Mouse (Mus musculus): ENCODE measurements around the gene Zfp442. TPM values are rescaled to one million over a fixed set of nuclear protein-coding genes. Genes with fewer than 3 reads are reported as not detected.
"Not testable (repeated sequence)": the region's sequence is repeated elsewhere in the genome, so short reads cannot be mapped to it uniquely, and the experiment has no call there.

The Zfp442 gene
- 10 to 100 TPM in 1 of 2 experiments, 1 to 10 TPM in 1; 9.1 to 10.3 TPM for total RNA-seq (2021)

DNA sequence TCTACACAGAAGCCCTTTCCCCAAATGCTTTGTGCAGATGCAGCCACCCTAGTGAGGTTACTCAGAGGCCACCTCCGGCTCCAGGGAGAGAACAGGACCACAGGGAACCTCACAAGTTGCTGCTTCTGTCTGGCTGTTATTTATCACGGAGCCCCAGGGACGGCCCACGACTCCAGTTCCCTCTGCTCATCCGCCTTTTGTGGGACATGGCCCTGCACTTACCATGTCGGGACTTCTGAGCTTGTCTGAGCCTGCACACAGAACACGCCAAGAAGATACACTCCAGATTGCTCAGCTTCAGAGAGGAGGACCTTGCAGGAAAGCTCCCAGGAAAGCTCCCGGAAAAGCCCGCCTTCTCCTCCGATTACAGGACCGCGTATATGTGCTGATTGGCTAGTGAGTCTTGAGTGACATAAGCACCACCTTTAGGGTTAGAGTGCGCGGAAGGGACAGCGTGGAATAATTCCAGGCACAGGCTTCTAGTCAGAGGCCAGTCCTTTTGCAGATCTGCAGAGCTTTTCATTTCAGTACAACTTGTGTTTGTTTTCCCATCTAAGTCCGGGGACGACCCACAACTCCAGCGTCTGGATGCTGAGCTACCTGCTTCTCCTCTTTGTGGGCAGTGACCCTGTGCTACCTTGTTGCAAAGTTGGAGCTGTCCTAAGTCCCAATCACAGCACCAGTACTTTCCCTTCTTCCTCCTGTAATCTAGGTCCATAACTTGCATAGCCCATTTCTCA, at the start of gene Zfp442:
Gene Zfp442, minus strand, starts transcription at position 307 of the 740 bp plus-strand sequence.
- peak; percentile 60 to 65 for DNase-seq

- not testable (repeated sequence) for DNase-seq
Observed at GRCm38 (mm10) chr2:150500124-150500973, 49.1 kb upstream of the Zfp442 start.

GRCm38 (mm10) chr2:150493031-150493430, 41.7 kb upstream of the Zfp442 start:
- no peak for DNase-seq

DNA sequence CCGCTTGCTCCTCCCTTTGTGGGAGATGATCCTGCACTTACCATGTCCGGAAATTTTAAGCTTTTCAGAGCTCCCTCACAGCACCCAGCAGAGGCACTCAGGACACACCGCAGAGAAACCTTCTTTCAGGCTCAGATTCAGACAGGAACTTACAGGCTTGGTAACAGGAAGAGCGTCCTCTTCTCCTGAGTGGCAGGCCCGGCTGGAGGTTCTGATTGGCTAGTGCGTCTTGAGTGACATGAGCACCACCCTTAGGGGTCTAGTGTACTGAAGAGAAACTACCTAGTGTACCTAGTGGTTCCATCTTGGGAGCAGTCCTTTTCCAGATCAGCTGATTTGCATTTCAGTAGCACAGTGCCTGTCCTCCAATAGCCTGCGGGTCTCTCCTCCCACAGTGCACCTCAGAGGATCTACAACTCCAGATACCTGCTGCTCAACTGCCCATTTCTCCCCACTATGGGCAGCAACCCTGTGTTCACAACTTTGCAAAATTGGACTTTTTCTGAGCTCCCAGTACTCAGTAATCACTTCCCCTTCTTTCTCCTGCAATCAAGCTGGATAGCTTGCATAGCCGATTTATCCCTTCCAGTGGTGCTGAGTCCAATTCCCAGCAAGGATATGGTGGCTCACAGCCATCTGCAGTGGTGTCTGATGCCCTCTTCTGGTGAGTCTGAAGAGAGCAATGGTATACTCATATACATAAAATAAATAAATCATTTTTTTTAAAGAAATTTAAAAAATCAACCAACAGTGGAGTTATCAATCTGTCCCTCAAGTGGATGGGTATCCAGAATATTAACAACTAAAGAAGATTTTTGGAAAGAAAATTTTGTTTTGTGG, 33.9 kb upstream of the Zfp442 start, which contains the start of gene Zfp345:
Gene Zfp345, minus strand, starts transcription at position 153 of the 840 bp plus-strand sequence.
- peak in 1 of 2 experiments; percentile 0 for DNase-seq

DNA sequence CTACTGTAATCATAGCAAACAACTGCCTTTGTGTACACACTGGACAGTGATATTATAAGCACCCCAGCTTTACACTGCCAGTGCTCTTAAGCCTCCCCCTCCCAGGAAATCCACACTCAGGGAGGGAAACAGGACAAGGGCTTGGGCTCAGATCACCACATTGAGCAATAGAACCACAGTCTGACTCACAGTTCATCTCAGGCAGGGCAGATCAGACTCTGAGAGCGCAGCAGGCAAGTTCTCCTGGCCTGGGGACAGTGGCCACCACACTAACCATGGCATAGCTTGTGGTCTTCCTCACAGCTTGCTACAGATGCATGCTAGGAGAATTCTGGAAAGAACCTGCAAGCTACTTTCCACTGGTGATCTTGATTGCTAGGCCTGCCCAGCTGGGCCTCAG, 12.2 kb downstream of the Zfp442 start:
- not testable (repeated sequence) for DNase-seq

GRCm38 (mm10) chr2:150412146-150412545, 39.1 kb downstream of the Zfp442 start:
- not testable (repeated sequence) for DNase-seq

GRCm38 (mm10) chr2:150390198-150390597, 61.1 kb downstream of the Zfp442 start:
- no peak for DNase-seq

DNA sequence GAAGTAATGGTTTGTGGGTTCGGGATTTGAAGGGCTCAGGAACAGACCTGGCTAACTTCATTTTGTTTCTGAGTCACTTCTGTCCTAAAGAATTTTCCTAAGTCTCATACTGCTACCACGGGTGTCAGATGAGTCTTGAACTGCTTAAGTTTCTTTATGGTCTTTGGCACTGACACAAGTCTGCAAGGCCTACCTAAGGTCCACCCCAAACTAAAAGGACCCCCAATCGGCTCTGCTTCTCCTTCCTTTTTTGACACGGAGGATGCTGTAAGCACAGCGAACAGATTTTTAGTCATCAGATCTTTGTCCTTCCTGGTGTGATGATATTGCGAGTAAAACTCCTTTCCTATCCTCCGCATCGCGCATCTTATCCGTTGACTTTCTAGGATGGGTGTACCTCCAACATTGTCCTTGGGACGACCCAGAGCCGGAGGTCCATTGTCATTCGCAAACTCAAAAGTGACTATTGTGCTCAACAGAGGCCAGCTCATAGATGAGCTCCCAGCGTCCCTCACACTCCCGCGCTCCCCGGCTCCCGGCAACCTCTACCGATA, 65.7 kb downstream of the Zfp442 start:
- not testable (repeated sequence) for DNase-seq

- no peak for DNase-seq
Observed at GRCm38 (mm10) chr2:150362878-150363229, 88.4 kb downstream of the Zfp442 start.

DNA sequence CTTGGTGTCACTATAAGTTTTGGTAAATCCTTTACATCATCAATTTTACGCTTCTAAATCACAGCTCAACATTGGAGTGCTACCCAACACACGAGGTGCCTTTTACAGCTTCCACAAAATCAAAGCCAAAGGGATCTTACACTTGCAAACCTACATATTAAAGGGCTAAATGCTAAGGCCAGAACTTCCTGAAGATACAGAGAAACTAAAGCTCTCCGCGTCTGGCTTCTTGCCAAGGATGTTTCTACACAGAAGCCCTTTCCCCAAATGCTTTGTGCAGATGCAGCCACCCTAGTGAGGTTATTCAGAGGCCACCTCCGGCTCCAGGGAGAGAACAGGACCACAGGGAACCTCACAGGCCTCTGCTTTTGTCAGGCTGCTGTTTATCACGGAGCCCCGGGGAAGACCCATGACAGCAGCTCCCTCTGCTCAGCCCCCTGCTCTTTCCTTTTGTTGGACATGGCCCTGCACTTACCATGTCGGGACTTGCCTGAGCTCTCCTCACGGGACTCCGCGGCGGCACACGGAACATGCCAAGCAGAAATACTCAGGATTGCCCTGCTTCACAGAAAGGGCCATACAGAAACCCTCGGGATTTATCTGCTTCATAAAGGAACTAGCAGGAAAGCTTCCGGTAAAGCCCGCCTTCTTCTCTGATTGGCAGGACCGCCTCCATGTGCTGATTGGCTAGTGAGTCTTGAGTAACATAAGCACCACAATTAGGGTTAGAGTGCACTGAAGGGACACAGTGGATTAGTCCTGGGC, 89.0 kb downstream of the Zfp442 start, which contains the start of gene 3300002I08Rik:
Gene 3300002I08Rik, minus strand, starts transcription at position 653 of the 765 bp plus-strand sequence.
- peak; percentile 83 to 85 for DNase-seq

Other genes starting within 250 kb of the Zfp442 start
- 10 to 100 TPM; 10.2 to 10.4 TPM for gene Zfp937, start 233.4 kb downstream of the Zfp442 start, total RNA-seq (2021)
- gene Gm21994, start 195.9 kb downstream of the Zfp442 start, total RNA-seq (2021): 1 to 10 TPM; 6.9 to 7.1 TPM
- gene Gm14124, start 194.0 kb downstream of the Zfp442 start, total RNA-seq (2021): under 1 TPM; 0.15 to 0.20 TPM
- gene Gm10130, start 127.8 kb downstream of the Zfp442 start, total RNA-seq (2021): 1 to 10 TPM; 2.6 to 4.0 TPM
- gene 3300002I08Rik, start 88.7 kb downstream of the Zfp442 start, total RNA-seq (2021): 1 to 10 TPM; 7.3 to 9.9 TPM
- gene Zfp345, start 33.6 kb upstream of the Zfp442 start, total RNA-seq (2021): under 1 TPM; 0.15 to 0.28 TPM
- gene Cst7, start 118.9 kb upstream of the Zfp442 start, total RNA-seq (2021): not detected
- 10 to 100 TPM; 49.4 to 58.6 TPM for gene Apmap, start 157.1 kb upstream of the Zfp442 start, total RNA-seq (2021)
- gene Acss1, start 217.0 kb upstream of the Zfp442 start, total RNA-seq (2021): 10 to 100 TPM; 22.7 to 29.9 TPM
- gene Vsx1, start 237.9 kb upstream of the Zfp442 start, total RNA-seq (2021): under 1 TPM in 1 of 2 experiments, not detected in 1; 0.10 TPM

Data from layer of hippocampus, postnatal 36 days (tissue).